In genomic region chr5:122401303-122401640, GRCm38 (mm10) we compare ENCODE assay signal across 8 mouse cellular contexts. TPM values are rescaled to one million over a fixed set of nuclear protein-coding genes. Genes with fewer than 3 reads are reported as not detected.
DNase-seq lines count a peak whose midpoint lies in the region; ATAC-seq lines count a peak whose summit lies in the region.
"Had no signal": no experiment of that assay in that cellular context is flagged by ENCODE, and none has a peak within 500 bp of the region (broad histone marks: within the 10 kb centered on the region; RNA-seq: fewer than 3 reads in every experiment).

No protein-coding gene starts in this region.

- DNase-seq in CD8-positive naive resting alpha-beta T cell, adult 2 months (ENCODE audit: low read depth in 2 of 2, low spot score in 2 of 2) = peak; percentile 59 to 72
- DNase-seq in Muller cell, postnatal 12 days (ENCODE audit: inconsistent ontology term) = peak; percentile 56
- peak; percentile 72 for DNase-seq in cerebellum, adult 9-11 months
- DNase-seq in gastrocnemius, postnatal 36 days = peak; percentile 50 to 74
- DNase-seq in layer of hippocampus, postnatal 10 days (ENCODE audit: low spot score in 2 of 2) = peak; percentile 79 to 80
- peak; percentile 67 for DNase-seq in splenic B cell, adult 2 months (ENCODE audit: low read depth, low spot score)

- H3K27me3 ChIP-seq in splenic B cell, adult 2 months (ENCODE audit: control insufficient read depth, insufficient read depth, low read length, poor library complexity, severe bottlenecking) = no peaks in the 10 kb centered on the region
- H3K27me3 ChIP-seq: hindbrain, embryonic 15.5 days had no signal

- intact Hi-C loops in gastrocnemius, postnatal 36 days (cut with DNase I) = loop anchor here (1.0 to 5.0 kb wide), 2 partner anchors 226 to 326 kb away; no protein-coding TSS in a partner anchor

- peak; percentile 58 for ATAC-seq in megakaryocyte, adult 5-6 weeks (ENCODE audit: poor library complexity, severe bottlenecking)

- H3K36me3 ChIP-seq in splenic B cell, adult 2 months (ENCODE audit: control insufficient read depth, insufficient read depth, low read length, poor library complexity, severe bottlenecking) = peaks cover 17% of the 10 kb centered on the region; the same call in 1 of the 2 replicates

RNA-seq across cellular contexts. Expression of gene Arpc3, which starts 9.6 kb away (rescaled TPM):
- total RNA-seq in gastrocnemius, postnatal 36 days (2021) = 10 to 100 TPM; 47.2 to 51.2 TPM
- 100 to 1,000 TPM; 287 to 319 TPM for total RNA-seq in layer of hippocampus, postnatal 10 days (2021)
- total RNA-seq in megakaryocyte, adult 5-6 weeks (2015) = 319 and 422 TPM in 2 replicates
- total RNA-seq in megakaryocyte, adult 5-6 weeks (2017) = 1,374 and 1,550 TPM in 2 replicates

RNA-seq across cellular contexts. Expression of gene Anapc7, which starts 20.2 kb away (rescaled TPM):
- 10 to 100 TPM; 11.3 to 13.2 TPM for total RNA-seq in gastrocnemius, postnatal 36 days (2021)
- 10 to 100 TPM; 35.1 to 37.9 TPM for total RNA-seq in layer of hippocampus, postnatal 10 days (2021)
- total RNA-seq in megakaryocyte, adult 5-6 weeks (2015) = 16.0 and 16.4 TPM in 2 replicates
- total RNA-seq in megakaryocyte, adult 5-6 weeks (2017) = 18.3 and 28.9 TPM in 2 replicates

RNA-seq across cellular contexts. Expression of gene Fam216a, which starts 29.1 kb away (rescaled TPM):
- total RNA-seq in gastrocnemius, postnatal 36 days (2021) = 1 to 10 TPM; 4.2 to 6.5 TPM
- total RNA-seq in layer of hippocampus, postnatal 10 days (2021) = 10 to 100 TPM; 77.7 to 81.3 TPM
- total RNA-seq in megakaryocyte, adult 5-6 weeks (2015) = 7.2 and 7.6 TPM in 2 replicates
- total RNA-seq in megakaryocyte, adult 5-6 weeks (2017) = 9.4 and 10.5 TPM in 2 replicates

RNA-seq across cellular contexts. Expression of gene Gpn3, which starts 29.6 kb away (rescaled TPM):
- total RNA-seq in gastrocnemius, postnatal 36 days (2021) = 10 to 100 TPM; 22.4 to 23.8 TPM
- total RNA-seq in layer of hippocampus, postnatal 10 days (2021) = 10 to 100 TPM; 26.7 to 29.1 TPM
- 27.0 and 32.5 TPM in 2 replicates for total RNA-seq in megakaryocyte, adult 5-6 weeks (2015)
- 18.5 and 19.7 TPM in 2 replicates for total RNA-seq in megakaryocyte, adult 5-6 weeks (2017)

RNA-seq across cellular contexts. Expression of gene Vps29, which starts 47.1 kb away (rescaled TPM):
- total RNA-seq in gastrocnemius, postnatal 36 days (2021) = 10 to 100 TPM; 36.2 to 41.3 TPM
- total RNA-seq in layer of hippocampus, postnatal 10 days (2021) = 100 to 1,000 TPM; 213 to 228 TPM
- total RNA-seq in megakaryocyte, adult 5-6 weeks (2015) = 131 and 151 TPM in 2 replicates
- 83.5 and 101 TPM in 2 replicates for total RNA-seq in megakaryocyte, adult 5-6 weeks (2017)

Comparison
In these comparisons a context has a peak if more than half of its experiments do, and no peak if none do; other contexts are left out.
1. Peak in every context shown above with its lines: DNase-seq and ATAC-seq.
2. RNA of gene Arpc3, which starts 9.6 kb away (total RNA-seq): 319 to 1,550 TPM in megakaryocyte, adult 5-6 weeks and 287 to 319 TPM in layer of hippocampus, postnatal 10 days; 47.2 to 51.2 TPM in gastrocnemius, postnatal 36 days; every median in the first group is over 4 times any median in the second.
3. RNA of gene Fam216a, which starts 29.1 kb away (total RNA-seq): 77.7 to 81.3 TPM in layer of hippocampus, postnatal 10 days; 7.2 to 10.5 TPM in megakaryocyte, adult 5-6 weeks and 4.2 to 6.5 TPM in gastrocnemius, postnatal 36 days; every median in the first group is over 4 times any median in the second.